Mouse (Mus musculus) liver, embryonic 15.5 days (tissue): Measurements from ENCODE around the gene Acin1. TPM values are rescaled to one million over a fixed set of nuclear protein-coding genes. Genes with fewer than 3 reads are reported as not detected.
"Not testable (repeated sequence)": the region's sequence is repeated elsewhere in the genome, so short reads cannot be mapped to it uniquely, and the experiment has no call there.

ENCODE experiments used
- ATAC-seq: fragments of 200-750 bp; cut with Nextera tagmentation; 2 replicates; pipeline ENCODE4 v1.8.0; 2017; ENCODE audit warnings: moderate number of reproducible peaks, mild to moderate bottlenecking, moderate library complexity; ENCODE audit not compliant: insufficient read depth
- H3K27ac ChIP-seq: fragments of 300-500 bp; sonication (generic); replicated peaks from 2 replicates; pipeline ENCODE4 v1.5.1; 2015; ENCODE audit warnings: mild to moderate bottlenecking, inconsistent platforms
- H3K27me3 ChIP-seq: fragments of 300-500 bp; sonication (generic); 2 replicates; pipeline ENCODE4 v1.6.1; 2015; ENCODE audit warnings: mild to moderate bottlenecking, inconsistent platforms
- H3K36me3 ChIP-seq: fragments of 300-500 bp; sonication (generic); replicated peaks from 2 replicates; pipeline ENCODE4 v1.6.1; 2015; ENCODE audit warnings: moderate library complexity, mild to moderate bottlenecking, inconsistent platforms
- H3K4me1 ChIP-seq: fragments of 300-500 bp; sonication (generic); replicated peaks from 2 replicates; pipeline ENCODE4 v1.6.1; 2015; ENCODE audit warnings: inconsistent platforms
- H3K4me2 ChIP-seq: fragments of 300-500 bp; sonication (generic); 2 replicates; pipeline ENCODE4 v1.6.1; 2015; ENCODE audit warnings: moderate library complexity, mild to moderate bottlenecking, inconsistent platforms
- H3K4me3 ChIP-seq: fragments of 300-500 bp; sonication (generic); replicated peaks from 2 replicates; pipeline ENCODE4 v1.5.1; 2015; ENCODE audit warnings: mild to moderate bottlenecking, inconsistent platforms
- H3K9ac ChIP-seq: fragments of 300-500 bp; sonication (generic); 2 replicates; pipeline ENCODE4 v1.6.1; 2015; ENCODE audit warnings: moderate library complexity, mild to moderate bottlenecking, inconsistent platforms
- H3K9me3 ChIP-seq: fragments of 300-500 bp; sonication (generic); replicated peaks from 2 replicates; pipeline ENCODE4 v1.6.1; 2016; ENCODE audit warnings: inconsistent platforms
- WGBS: fragments of 180-500 bp; shearing (Covaris S2); methylation state at CpG from one replicate; pipeline ENCODE4 v1.1.7; 2015; ENCODE audit warnings: mixed read lengths; ENCODE audit not compliant: insufficient replicate concordance; 5-methylcytosine and 5-hydroxymethylcytosine counted together
- polyA plus RNA-seq: library from polyadenylated mRNA; unstranded; fragments of >200 nt; fragmentation: Nextera tagmentation; extraction: Ambion mirVana; gene quantifications from 2 replicates; pipeline ENCODE4 v1.2.1, GENCODE M21; 2015

Gene Acin1
- polyA plus RNA-seq, 1 experiment from 2014 or later, result 48.7 TPM

GRCm38 (mm10) chr14:54628103-54628502 lies 58.6 kb downstream of the Acin1 start:
- no peak overlapping the region for H3K27ac ChIP-seq
- H3K9ac ChIP-seq, result no peak overlapping the region
- peaks cover 6% of the 10 kb centered on the region for H3K4me1 ChIP-seq
- ATAC-seq, result no peak
- H3K4me2 ChIP-seq, result no peak overlapping the region
- H3K4me3 ChIP-seq, result no peak overlapping the region
- H3K36me3 ChIP-seq, result 0 out of 2 replicates have a peak, but pooled peaks cover 7% of the 10 kb centered on the region
- no peaks in the 10 kb centered on the region for H3K9me3 ChIP-seq
- 45% methylated on average over 5 of the region's 5 CpGs for WGBS
- H3K27me3 ChIP-seq, result peaks cover 17% of the 10 kb centered on the region

GRCm38 (mm10) chr14:54624976-54625375 lies 61.8 kb downstream of the Acin1 start:
- Histone ChIP-seq H3K4me1 (peaks cover 10% of the 10 kb centered on the region), H3K9ac (no peak overlapping the region), H3K36me3 (no peaks in the 10 kb centered on the region), H3K4me3 (no peak overlapping the region), H3K27ac (no peak overlapping the region), H3K4me2 (no peak overlapping the region), H3K27me3 (peaks cover 17% of the 10 kb centered on the region), H3K9me3 (no peaks in the 10 kb centered on the region)
- 69% methylated on average over 10 of the region's 10 CpGs for whole genome bisulfite sequencing
- ATAC-seq, result no peak

GRCm38 (mm10) chr14:54623334-54623733 lies 63.4 kb downstream of the Acin1 start:
- H3K36me3 ChIP-seq, result no peaks in the 10 kb centered on the region
- no peak overlapping the region for H3K9ac ChIP-seq
- H3K4me2 ChIP-seq, result no peak overlapping the region
- no peak overlapping the region for H3K4me3 ChIP-seq
- peak; percentile 53; the same call in 1 of the 2 replicates for ATAC-seq
- peaks cover 17% of the 10 kb centered on the region for H3K27me3 ChIP-seq
- H3K9me3 ChIP-seq, result no peaks in the 10 kb centered on the region
- WGBS, result 52% methylated on average over 6 of the region's 6 CpGs
- H3K4me1 ChIP-seq, result peaks cover 10% of the 10 kb centered on the region
- no peak overlapping the region for H3K27ac ChIP-seq

DNA sequence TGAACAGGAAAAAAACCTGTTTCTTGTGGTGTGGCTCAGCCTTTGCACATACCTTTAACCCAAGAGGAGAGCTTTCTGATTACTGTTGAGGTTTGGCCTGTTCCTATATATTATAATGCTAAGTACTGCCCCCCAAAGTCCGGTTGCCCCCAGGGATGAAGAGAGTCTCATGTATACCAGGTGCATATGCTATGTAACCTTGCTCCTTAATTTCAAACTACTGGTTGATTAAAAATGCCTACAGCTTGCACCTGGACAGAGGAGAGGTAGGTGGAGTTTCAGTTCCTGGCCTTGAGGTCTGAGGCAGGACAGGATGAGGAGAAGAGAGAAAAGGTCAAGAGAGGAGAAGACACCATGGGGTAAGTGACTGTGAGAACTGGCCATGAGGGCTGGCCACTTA lies 65.6 kb downstream of the Acin1 start, which contains the start of gene Psmb11:
Psmb11 (plus strand) TSS at position 301 of the 400 bp plus-strand sequence.
- no peak within 1 kb of the TSS for H3K4me3 ChIP-seq
- no peak within 1 kb of the TSS for H3K27ac ChIP-seq
- WGBS, result 79% methylated on average over 1 of the region's 1 CpGs
- H3K4me1 ChIP-seq, result peaks cover 22% of the 10 kb centered on the region
- ATAC-seq, result no peak
- H3K9me3 ChIP-seq, result no peaks in the 10 kb centered on the region
- H3K9ac ChIP-seq, result no peak within 1 kb of the TSS
- no peak within 1 kb of the TSS for H3K4me2 ChIP-seq
- peaks cover 14% of the 10 kb centered on the region for H3K27me3 ChIP-seq
- peaks cover 4% of the 10 kb centered on the region; the same call in 1 of the 2 replicates for H3K36me3 ChIP-seq

DNA sequence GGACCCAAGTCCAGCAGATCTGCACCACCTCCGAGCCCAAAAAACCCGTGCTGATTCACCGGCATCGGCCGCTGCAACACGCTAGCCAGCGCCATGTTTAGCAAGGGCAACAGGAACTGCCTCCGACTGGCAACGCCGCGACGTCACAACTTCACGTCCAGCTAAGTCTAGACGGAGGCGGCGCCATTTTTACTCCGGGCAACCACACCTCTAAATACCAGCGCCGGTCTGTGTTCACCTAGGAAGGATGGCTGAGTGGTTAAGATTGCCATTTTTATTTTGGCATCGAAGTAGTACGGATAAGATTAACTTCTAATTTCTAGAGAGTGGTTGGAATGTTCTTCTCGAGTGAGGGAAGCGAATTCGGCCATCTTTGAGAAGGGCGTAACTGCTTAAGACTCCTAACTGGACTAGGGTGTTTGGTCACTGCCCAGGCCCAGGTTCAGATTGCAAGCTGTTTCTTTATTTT lies 68.8 kb downstream of the Acin1 start, which contains the start of gene Psmb5:
Psmb5 (minus strand) TSS at position 126 of the 469 bp plus-strand sequence.
- peaks cover 23% of the 10 kb centered on the region for H3K4me1 ChIP-seq
- H3K27me3 ChIP-seq, result no peaks in the 10 kb centered on the region
- peak within 1 kb of the TSS; percentile 75 for H3K4me2 ChIP-seq
- under 1% methylated on average over 25 of the region's 25 CpGs for WGBS
- peak within 1 kb of the TSS; percentile 87 for H3K4me3 ChIP-seq
- no peaks in the 10 kb centered on the region for H3K9me3 ChIP-seq
- H3K27ac ChIP-seq, result peak within 1 kb of the TSS; percentile 78
- ATAC-seq, result peak; percentile 87
- H3K36me3 ChIP-seq, result peaks cover 26% of the 10 kb centered on the region
- H3K9ac ChIP-seq, result peak within 1 kb of the TSS; percentile 83

- peaks cover 32% of the 10 kb centered on the region for H3K36me3 ChIP-seq
- H3K4me3 ChIP-seq, result peak overlapping the region; percentile 87
- peak overlapping the region; percentile 83 for H3K9ac ChIP-seq
- peaks cover 21% of the 10 kb centered on the region for H3K4me1 ChIP-seq
- 2% methylated on average over 38 of the region's 38 CpGs for WGBS
- ATAC-seq, result peak; percentile 57
- peak overlapping the region; percentile 78 for H3K27ac ChIP-seq
- no peaks in the 10 kb centered on the region for H3K27me3 ChIP-seq
- no peaks in the 10 kb centered on the region for H3K9me3 ChIP-seq
- peak overlapping the region; percentile 75 for H3K4me2 ChIP-seq
These were observed 69.4 kb downstream of the Acin1 start for GRCm38 (mm10) chr14:54617152-54617896.

GRCm38 (mm10) chr14:54616226-54616825 lies 70.4 kb downstream of the Acin1 start:
- Histone ChIP-seq H3K36me3 (peaks cover 38% of the 10 kb centered on the region), H3K27me3 (no peaks in the 10 kb centered on the region), H3K4me1 (peaks cover 21% of the 10 kb centered on the region), H3K4me2 (no peak overlapping the region), H3K9me3 (no peaks in the 10 kb centered on the region), H3K9ac (no peak overlapping the region), H3K27ac (no peak overlapping the region), H3K4me3 (no peak overlapping the region; the same call in 1 of the 2 replicates)
- 86% methylated on average over 16 of the region's 16 CpGs for WGBS
- ATAC-seq, result no peak

DNA sequence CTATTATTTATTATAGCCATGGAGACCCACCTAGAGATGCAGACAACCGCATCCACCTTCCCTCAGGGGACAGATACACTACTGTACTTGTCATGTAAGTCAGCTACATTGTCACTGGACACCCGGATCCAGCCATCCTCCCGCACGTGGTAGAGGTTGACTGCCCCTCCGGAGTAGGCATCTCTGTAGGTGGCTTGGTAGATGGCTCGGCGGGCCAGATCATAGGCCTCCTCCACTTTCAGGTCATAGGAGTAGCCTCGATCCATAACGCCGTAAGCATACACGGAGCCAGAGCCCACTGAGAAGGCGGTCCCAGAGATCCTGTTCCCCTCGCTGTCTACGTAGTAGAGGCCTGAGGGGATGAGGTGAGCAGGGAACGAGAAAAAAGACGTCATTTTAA lies 72.6 kb downstream of the Acin1 start:
- peaks cover 21% of the 10 kb centered on the region for H3K4me1 ChIP-seq
- ATAC-seq, H3K27ac ChIP-seq, H3K9me3 ChIP-seq, H3K4me2 ChIP-seq, H3K27me3 ChIP-seq, H3K4me3 ChIP-seq, H3K9ac ChIP-seq: not testable (repeated sequence)
- WGBS, result 86% methylated on average over 16 of the region's 16 CpGs
- peaks cover 42% of the 10 kb centered on the region for H3K36me3 ChIP-seq

- H3K9ac ChIP-seq, result no peak overlapping the region
- H3K4me3 ChIP-seq, result no peak overlapping the region
- H3K27ac ChIP-seq, result no peak overlapping the region
- no peak for ATAC-seq
- no peak overlapping the region for H3K4me2 ChIP-seq
- peaks cover 10% of the 10 kb centered on the region for H3K4me1 ChIP-seq
- peaks cover 36% of the 10 kb centered on the region for H3K36me3 ChIP-seq
- no peaks in the 10 kb centered on the region for H3K27me3 ChIP-seq
- 77% methylated on average over 6 of the region's 6 CpGs for WGBS
- H3K9me3 ChIP-seq, result no peaks in the 10 kb centered on the region
These were observed 76.1 kb downstream of the Acin1 start for GRCm38 (mm10) chr14:54610648-54611047.

DNA sequence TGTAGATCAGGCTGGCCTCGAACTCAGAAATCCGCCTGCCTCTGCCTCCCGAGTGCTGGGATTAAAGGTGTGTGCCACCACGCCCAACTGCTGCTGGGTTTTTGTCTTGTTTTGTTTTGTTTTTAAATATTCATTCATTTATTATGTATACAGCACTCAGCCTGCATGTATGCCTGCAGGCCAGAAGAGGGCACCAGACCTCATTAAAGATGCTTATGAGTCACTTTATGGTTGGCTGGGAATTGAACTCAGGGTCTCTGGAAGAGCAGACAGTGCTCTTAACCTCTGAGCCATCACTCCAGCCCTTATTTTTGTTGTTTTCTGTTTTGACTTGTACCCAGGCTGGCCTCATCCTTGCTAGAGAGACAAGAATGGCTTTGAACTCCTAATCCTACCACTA lies 76.8 kb downstream of the Acin1 start:
- WGBS, result 61% methylated on average over 4 of the region's 4 CpGs
- Histone ChIP-seq H3K4me1 (peaks cover 10% of the 10 kb centered on the region), H3K9me3 (no peaks in the 10 kb centered on the region), H3K9ac (no peak overlapping the region), H3K36me3 (peaks cover 30% of the 10 kb centered on the region), H3K27ac (no peak overlapping the region), H3K4me2 (no peak overlapping the region), H3K4me3 (no peak overlapping the region), H3K27me3 (no peaks in the 10 kb centered on the region)
- ATAC-seq, result no peak

- Histone ChIP-seq H3K9me3 (no peaks in the 10 kb centered on the region), H3K36me3 (peaks cover 22% of the 10 kb centered on the region), H3K4me2 (no peak overlapping the region), H3K27ac (no peak overlapping the region), H3K4me1 (peaks cover 16% of the 10 kb centered on the region), H3K9ac (no peak overlapping the region), H3K27me3 (no peaks in the 10 kb centered on the region), H3K4me3 (no peak overlapping the region)
- WGBS, result 73% methylated on average over 4 of the region's 4 CpGs
- no peak for ATAC-seq
These were observed 77.5 kb downstream of the Acin1 start for GRCm38 (mm10) chr14:54609245-54609644.
